Mouse (Mus musculus) gastrocnemius, postnatal 4 days (tissue): ENCODE measurements around the gene Apba1. TPM values are rescaled to one million over a fixed set of nuclear protein-coding genes. Genes with fewer than 3 reads are reported as not detected.
A peak's percentile ranks its signal among the peaks of the same experiment; 100 is the strongest.

Experiments used
- DNase-seq, 2 experiments: peaks; one replicate each; pipeline ENCODE4 v3.0.0; 2021 to 2022; ENCODE audit warnings: low spot score in 2 of 2, mixed read lengths in 2 of 2
- total RNA-seq, 2 experiments: library from RNA; stranded (reverse); gene quantifications; 2 replicates each; pipeline ENCODE4 v1.2.3; 2021

The Apba1 gene
- total RNA-seq, 2 experiments from 2014 or later, result 6.9 to 7.0 TPM

DNA sequence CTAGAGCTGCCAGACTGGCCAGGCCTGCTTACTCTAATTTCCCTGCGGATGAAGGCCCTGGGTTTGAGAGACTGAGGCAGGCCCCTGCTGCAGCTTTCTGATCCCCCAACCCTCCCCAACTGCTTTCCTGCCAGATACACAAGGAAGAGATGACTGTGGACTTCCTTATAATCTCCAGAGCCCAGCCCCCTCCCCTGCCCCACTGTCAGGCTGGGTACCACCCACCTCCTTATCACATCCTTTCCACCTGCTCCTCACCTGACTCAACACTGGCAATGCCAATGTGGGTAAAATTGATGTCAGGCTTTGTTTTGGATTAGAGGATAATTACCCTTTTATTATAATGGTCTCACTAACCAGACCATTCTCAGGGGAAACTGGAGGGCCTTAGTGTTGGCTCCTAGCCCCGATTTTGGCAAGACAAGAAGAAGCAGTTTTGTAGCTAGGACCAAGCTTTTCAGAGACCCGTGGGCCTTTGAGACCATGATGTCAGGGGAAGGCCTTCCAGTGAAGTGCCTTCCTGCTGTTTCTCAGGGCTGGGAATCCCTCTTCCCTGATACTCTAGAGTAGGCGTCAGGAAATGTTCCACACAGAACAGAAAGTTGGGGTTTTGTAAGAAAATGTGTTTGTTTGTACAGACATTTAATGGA, 44.7 kb downstream of the Apba1 start:
- no peak for DNase-seq

DNA sequence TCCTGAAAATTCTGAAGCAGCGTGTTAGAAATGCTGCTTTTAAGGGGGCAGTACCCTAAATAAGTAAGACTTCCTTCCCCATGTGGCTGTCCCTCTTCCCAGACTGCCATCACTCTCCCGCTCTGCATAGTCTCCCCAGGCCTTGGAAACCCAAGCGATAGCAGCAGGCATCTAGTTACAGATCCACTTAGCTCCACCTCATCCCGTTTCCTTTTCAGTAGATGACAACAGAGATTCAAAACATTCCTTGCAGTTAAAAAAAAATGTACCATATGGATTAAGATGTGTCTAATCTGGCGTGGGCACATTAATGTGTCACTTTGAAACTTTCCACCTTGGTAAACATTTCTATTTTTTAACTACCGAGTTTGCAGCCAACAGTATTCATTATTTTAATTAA, 48.1 kb downstream of the Apba1 start:
- no peak for DNase-seq

DNA sequence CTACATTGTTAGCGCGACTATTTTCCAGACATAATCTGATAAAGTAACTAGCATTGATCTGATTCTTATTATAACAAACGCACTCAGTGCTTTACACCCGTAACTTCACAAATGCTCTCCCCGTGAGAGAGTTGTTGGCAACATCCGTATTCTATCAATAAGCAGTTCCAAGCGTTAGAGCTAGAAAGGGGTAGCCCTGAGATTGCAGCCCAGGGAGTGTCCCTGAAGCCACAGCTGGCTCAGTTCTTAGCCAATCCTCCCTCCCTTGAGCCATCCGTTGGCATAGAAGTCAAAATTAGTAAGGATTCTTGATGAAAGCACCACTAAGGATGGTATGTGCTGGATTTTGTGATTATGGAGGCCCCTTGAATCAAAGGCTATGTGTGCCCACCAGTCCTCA, 48.7 kb downstream of the Apba1 start:
- DNase-seq, result no peak

DNA sequence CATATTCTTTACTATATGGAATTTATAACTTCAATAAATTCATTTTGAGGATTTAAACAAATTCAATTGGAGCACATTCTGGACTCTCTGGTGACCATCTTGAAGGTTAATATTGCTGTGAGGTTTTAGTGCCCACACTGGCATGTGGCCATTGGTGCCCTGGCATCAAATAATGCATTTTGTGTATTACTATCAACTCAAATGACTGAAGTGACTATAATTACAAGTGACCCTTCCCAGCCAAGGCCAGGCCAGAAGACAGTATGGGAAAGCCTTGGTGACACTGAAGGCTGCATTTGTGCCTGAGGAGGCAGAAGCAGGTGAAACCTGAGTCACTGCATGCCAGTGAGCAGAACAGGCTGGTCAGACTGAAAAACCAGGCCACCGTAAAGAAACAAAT, 50.5 kb downstream of the Apba1 start:
- DNase-seq, result no peak

DNA sequence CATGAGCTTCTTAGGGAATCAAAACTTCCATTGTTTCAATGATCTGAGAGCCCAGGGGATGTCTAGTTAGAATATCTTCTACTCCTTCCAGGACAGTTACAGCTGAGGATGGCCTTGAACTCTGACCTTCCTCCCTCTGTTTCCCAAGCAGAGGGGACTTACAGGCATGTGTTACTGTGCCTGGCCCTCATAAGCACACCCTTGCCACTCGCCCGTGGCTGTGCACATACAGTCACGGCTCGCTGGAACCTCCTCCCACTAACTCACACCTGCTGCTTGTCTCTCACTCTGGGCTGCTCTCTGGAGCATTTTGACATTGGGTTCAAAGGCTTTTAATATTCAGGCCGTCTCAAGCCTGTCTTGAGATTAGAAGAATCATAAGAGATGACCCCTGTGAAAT, 51.8 kb downstream of the Apba1 start:
- DNase-seq, result no peak

DNA sequence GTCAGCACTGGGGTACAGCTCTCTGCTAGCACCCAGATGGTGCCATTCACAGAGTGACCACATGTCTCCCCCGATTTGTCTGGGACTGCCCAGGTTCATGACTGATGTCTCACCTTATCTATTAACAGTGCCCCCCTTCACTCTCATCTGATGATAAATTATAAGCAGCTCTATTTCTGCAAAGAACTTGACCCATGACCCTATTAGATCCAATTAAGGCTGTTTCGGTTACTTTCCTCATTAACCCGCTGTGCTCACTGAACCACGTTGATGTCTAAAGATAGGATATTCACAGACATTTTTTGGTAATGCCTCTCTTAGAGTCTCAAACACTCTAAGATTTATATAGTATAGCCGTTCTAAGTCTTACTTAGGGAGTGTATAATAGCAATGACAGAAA, 52.3 kb downstream of the Apba1 start:
- DNase-seq, result no peak

DNA sequence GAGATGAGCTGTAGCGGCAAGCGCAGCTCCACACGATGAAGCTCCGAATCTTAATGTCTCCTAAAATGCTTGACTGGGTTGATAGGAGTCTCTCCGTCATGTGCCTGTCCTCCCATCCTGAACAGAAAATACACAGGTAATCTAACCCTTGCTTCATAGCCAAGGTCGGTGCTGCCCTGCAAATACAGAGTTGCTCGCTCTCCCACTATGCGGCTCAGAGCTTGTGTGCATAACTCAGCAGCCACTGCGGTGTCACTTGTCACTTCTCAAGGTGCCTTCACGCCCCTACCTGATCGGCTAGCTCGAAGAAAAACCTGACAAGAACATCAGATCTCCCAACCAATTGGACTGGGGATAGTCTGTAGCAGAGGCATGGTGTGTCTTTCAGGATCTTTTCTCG, 58.1 kb downstream of the Apba1 start:
- no peak for DNase-seq

DNA sequence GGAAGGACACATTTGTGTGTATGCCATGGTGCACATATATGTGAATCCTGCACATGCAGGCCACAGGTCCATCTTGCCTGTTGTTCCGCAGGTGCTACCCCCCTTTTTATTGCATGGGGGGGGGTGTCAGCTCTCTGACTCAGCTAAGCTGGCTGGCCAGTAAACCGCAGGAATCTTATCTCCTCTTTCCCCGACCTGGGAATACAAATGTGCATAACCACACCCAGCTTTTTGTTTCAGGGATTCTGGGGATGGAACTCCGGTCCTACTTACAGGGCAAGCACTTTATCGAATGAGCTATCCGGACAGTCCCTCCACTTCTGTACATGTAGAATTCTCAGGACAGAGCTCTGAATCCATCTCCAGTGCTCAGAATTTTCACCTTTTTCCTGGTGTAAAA, 58.5 kb downstream of the Apba1 start:
- DNase-seq, result no peak

DNA sequence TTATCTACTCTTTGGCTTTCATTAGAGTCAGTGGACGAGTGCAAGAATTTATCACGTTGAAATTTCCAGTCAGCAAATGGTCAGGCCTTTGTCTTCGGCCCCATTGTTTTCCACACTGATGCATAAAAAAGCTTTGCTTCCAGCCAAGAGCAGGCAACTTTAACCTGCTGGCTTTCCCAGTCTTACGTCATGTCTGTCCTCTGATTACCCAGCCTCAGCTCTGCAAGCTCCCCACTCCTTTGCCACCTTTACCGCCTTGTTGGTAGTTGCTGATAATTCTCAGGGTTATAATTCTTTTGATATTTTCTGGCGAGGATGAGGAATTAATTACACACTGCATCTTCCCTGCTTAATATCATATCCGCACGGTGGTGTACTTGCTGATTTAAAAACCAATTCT, 61.2 kb downstream of the Apba1 start:
- DNase-seq, result no peak

DNA sequence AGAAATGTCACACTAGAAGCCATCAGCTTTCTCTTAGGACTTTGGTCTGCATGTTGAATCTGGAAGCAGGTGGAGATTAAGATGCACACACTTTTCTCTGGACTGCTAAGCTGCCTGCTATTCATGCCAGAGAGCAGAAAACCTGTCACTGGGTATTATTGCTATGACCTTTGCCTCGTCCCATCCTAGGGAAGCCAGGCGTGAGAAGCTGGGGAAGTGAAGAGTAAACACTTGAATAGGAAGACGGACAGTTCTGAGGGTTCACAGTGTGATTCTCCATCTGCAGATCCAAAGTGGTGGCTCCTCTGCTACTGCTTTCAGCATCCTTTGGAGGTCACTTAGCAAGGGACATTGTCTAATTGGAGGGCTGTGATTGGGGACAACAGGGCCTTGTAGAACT, 63.8 kb downstream of the Apba1 start:
- no peak for DNase-seq

DNA sequence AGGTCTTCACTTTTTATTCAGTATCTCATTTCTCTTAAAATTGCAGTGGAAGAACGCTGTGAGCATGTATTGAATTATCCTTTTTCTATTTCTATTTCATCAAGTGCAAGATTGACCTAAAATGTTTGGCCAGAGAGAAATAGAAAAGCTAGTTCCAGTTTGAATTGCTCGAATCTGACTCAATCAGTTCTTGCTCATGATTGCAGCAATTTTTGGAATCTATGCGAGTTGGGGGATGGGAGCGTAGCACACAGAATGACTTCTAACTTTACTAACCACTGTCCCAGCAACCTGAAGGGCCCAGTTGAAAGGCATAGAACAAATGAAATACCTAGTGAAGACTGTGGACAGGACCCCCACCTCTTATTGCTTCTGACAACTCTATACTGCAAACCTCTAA, 64.8 kb downstream of the Apba1 start:
- DNase-seq, result no peak

DNA sequence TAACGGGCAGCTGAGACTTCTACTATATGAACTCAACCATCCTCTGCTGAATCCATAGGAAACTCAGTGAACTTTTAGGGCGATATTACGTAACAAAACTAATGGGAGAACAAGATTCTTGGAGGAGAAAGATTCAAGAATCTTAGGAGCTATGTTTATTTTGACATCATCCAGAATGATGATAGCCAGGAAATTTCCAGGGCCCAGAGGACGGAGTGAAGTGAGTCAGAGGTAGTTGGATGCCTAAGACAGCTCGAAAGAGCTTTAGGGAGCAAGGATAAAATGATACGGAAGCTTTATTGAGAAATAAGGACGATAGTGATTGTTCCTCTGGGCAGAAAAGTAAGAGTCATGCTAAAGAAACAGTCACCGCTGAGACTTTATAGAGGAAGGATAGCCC, 67.6 kb downstream of the Apba1 start:
- DNase-seq, result no peak

DNA sequence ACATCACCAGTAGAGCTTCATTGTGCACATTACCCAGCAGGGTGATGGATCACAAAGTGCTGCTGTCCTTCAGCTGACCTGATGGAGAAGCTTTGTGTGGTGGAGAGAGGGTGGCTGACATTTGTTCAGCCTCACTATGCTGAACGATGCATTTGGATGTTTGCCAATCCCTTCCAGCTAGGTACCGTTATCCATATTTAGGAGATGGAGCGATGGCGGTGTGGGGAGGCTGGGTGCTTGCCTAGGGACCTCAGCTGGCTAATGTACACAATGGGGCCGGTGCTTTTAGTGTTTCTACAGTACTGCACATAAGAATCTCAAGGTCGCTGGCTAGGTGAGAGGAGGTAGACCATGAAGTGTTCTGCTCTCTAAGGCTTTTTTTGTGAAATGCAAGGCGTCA, 72.1 kb downstream of the Apba1 start:
- DNase-seq, result no peak

DNA sequence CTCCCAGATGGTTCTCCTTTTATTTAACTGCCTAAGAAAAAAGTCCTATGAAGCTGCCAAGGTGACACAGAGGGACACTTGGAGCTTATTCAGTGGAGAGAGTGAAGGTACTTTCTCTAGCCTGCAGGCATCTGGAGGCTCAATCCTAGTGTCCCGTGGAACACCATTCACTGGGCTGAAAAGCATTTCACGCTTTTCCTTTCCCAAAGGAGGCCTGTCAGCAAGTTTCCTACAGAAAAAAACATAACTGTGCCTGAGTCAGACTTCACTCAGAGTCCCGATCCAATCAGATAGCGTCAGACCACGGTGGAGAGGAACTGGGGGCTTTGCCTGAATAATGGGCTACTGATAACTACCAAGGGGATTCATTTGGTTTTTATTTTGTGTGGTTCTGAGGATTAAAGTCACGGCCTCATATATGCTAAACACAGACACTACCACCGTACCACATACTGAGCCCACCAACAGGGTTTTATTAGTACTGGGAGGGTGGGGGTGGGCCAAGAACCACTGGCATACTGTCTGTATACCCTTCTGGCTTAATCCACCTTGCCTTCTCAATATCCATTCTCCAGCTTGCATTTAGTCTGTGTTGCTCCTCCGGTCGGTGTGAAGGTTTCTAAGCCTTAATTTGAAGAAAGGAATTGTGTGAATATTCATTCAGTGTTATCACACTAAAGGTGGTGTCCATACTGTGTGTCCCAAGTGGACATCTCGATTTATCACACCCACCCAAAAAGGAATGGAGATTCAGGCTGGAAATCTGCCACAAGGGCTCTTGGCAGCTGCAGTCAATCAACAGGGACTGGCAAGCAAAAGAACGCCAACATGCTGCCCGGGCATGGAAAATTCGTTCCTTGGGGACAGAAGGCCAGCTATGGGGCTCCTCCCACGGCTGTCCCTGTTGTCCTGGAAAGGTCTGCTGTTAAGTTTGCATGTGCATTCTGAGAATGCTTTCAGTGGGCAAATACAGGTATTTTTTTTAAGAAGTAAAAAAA, 75.3 kb downstream of the Apba1 start:
- DNase-seq, result peak in 1 of 2 experiments; percentile 21

DNA sequence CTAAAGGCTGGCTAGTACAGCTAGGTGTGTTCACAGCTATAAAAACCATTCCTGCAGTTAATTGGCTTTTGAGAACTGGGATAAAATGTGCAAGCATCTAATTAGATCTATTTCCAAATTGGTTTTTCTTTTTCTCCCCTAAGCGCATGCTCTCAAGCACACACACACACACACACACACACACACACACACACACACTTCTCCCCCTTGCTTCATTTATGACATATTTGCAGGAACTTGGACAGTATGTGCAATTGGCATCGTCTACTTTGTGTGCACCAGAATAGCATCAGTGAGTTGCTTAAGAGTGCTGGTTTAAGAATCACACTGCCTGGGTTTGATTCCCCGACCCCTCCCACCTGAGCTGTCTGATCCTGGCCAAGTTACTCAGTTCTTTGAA, 76.0 kb downstream of the Apba1 start:
- no peak for DNase-seq

DNA sequence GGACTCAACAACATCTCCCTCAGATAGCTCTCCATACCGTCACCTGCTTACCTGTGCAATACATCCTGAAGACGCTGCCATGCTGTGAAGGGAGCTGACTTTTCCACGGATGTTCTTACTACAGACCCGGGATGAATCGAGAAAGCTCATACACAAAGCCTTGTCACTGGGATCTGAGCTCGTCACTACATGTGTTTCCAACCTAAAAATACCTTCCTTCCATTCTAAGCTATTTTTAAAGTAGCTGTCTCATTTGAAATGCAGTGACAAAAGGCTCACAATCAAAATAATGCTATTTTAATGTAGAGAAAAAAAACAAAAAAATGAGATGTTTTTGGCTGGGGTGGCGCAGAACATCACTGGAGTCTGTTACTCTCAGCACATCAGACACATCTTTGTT, 97.1 kb downstream of the Apba1 start:
- DNase-seq, result no peak

DNA sequence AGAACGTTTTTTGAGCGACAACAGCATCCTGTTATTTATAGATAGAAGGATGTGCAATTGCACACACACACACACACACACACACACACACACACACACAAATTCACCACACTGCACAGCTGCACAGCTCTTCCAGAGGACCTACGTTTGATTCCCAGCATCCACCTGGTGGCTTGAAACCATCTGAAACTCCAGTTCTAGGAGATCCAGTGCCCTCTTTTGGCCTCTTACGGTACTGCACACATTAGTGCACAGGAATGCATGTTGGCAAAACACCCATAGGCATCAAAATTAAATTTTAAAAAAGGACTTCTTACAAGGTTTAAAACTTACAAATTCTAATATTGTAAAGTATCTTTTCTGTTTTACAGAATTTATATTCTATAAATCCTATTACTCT, 99.4 kb downstream of the Apba1 start:
- DNase-seq, result no peak

DNA sequence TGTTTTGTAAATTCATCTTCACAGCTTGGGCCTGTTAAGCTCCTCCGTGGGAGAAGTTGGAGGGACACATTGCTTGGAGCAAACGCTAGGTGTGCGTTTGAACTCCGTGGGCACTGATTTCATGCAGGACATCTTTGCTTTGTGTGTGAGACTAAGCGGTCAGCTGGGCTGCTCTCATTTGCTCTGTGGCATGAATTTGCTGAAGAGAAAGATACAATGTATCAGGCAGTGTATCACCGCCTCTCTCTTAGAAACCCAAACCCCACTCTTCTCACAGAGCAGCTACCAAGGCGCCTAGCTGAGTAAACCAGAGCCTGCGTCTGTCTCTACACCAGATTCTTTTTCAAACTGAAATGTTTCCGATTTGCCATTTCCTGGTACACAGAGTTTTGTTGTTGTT, 100.1 kb downstream of the Apba1 start:
- no peak for DNase-seq

DNA sequence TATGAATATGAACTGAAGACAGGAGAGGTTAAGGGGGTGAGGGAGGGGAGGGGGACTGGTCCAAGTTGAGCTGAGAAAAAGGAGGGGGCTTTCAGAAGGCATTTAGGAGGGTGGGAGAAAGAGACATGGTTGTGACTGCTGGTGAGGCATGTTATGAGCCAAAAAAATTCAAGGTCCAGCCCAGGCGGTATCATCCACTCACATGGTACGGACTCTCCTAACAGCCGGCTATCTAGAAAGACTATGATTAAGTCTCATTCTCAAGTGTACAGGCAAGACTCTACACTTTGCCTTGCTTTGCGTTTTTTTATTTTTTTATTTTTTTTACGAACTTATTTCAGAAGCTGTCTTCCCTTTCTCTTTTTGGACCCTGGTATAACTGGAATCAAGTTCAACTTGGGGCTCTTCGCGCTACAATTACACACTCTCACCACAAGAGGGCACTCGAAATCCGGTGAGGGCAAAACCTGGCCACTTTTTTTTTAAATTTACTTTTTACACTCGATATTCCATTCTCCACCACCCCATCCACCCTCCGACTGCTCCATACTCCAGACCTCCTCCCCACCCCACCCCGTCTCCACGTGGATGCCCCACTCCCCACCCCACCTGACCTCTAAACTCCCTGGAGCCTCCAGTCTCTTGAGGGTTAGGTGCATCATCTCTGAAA, 101.6 kb downstream of the Apba1 start:
- DNase-seq, result no peak

DNA sequence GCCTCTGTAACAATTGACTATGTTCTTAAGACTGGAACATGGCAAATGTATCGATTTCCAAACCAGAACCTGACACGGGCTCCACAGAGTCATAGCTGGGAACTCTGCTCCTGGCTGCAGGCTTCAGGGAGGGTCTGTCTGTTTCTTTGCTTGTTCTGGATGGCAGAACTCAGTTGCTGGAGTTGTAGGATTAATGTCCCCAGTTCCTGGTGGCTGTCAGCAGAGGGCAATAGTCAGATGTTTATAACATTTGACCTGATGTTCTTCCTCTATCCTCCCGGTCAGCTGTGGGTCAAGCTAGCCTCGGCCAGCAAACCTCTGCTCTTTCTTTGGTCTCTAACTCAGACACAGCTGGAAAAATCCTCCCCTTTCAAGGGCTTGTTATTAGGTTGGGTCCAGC, 104.0 kb downstream of the Apba1 start:
- no peak for DNase-seq

DNA sequence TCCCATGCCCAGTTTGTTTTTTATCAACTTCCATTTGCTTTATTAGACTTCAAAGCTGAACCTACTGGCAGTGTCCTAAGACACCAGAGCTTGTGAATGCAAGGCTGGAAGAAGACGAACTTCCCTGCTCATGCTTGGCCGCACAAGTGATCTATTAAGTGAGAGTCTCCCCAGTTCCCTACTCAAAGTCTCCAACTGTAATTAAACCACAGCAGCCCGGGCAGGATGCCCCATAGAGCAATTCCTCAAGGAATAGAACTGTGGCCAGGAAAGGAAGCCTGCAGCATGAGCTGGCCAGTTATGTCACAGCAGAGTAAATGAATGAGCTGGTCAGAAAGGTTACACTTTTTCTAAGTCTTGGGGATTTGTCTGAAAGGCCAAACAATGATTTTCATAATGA, 105.3 kb downstream of the Apba1 start:
- DNase-seq, result peak in 1 of 2 experiments; percentile 42

DNA sequence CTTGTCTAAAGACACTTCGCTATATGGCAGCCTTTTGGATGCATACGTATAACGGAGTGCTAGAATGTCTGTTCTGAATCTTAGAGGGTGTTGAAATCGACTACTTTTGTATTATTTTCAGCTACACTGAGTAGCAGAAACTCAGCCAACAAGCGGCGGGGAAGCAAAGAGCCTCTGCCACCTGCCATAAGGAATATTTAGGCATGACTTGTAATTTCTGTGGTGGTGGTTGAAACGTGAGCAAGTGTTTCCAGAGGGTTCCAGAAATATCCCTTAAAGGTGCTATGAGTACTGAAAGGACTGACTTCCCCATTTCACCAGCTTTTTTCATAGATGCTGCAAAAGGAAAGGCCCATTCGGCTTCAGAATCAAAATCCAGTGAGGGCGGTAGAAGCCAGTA, 107.4 kb downstream of the Apba1 start:
- DNase-seq, result no peak
